Mouse (Mus musculus) yolk sac, embryonic 10.5 days (tissue): ENCODE measurements around the gene Ncoa3.

Experiments used
- DNase-seq: peaks from one replicate; pipeline ENCODE4 v3.0.0-alpha.2; 2017; ENCODE audit warnings: low spot score

Ncoa3 gene

GRCm38 (mm10) chr2:166105911-166106310 is 113.5 kb downstream of the Ncoa3 start:
- DNase-seq, result no peak

GRCm38 (mm10) chr2:166106631-166107030 is 114.2 kb downstream of the Ncoa3 start:
- no peak for DNase-seq

GRCm38 (mm10) chr2:166107911-166108310 is 115.5 kb downstream of the Ncoa3 start:
- DNase-seq, result no peak

GRCm38 (mm10) chr2:166108326-166108725 is 115.9 kb downstream of the Ncoa3 start:
- DNase-seq, result peak; percentile 53

DNA sequence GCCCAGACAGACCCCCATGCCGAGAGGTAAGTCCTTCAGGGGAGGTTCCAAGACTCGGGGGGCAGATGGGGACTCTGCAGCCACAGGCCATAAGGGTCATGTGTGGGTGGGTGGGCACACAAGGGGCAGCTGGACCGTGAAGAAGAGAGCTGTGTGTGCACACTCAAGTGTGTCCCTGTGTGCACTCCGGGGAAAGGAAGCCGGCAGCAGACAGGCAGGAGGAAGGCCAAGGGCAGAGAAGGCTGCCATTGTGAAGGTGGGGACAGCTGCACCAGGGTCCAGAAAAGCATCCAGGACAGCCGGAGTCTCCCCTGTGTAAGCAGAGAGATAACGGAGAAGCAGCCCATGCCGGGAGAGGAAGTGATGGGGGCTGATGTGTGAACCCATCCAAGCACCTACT is 118.3 kb downstream of the Ncoa3 start:
- DNase-seq, result no peak

GRCm38 (mm10) chr2:166111238-166111637 is 118.8 kb downstream of the Ncoa3 start:
- DNase-seq, result no peak

DNA sequence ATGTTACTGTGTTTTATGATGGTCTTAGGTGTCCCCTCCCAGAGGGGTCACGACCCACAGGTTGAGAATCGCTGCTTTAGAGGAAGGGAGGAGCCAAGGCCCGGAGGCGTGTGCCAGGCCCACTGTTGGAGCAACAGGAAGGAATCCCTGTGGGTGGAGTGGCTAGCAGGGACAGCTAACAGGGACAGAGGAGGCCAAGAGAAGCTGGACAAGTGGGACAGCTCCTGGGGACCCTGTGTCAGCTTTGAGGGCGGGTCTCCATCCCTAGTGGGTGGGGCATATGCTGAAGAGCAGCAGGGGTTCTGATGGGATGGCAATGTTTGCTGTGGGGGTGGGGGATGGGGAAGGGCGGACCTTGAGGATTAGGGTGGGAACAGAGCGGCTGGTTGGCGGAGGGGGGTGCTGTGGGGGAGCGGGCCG is 119.4 kb downstream of the Ncoa3 start:
- DNase-seq, result no peak

DNA sequence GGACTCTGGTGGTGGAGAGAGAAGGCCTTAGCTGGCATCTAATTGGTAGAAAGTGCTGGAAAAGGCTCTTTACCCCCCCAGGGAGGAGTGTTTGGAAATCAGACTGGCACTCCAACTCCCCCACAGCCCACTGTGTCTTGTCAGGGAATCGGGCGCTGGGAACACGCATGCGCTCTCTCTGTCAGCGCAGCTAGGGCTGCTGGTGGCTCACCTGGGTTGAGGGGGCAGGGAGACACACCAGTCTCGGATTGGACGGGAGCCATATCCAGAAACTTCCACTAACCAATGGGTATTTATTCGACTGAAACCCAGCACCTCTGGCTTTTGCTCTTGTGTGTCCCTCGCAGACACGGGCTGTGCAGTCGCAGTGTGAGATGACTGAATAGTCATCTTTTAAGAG is 120.5 kb downstream of the Ncoa3 start:
- DNase-seq, result no peak

- no peak for DNase-seq
Observed at GRCm38 (mm10) chr2:166115571-166116277, 123.3 kb downstream of the Ncoa3 start.

DNA sequence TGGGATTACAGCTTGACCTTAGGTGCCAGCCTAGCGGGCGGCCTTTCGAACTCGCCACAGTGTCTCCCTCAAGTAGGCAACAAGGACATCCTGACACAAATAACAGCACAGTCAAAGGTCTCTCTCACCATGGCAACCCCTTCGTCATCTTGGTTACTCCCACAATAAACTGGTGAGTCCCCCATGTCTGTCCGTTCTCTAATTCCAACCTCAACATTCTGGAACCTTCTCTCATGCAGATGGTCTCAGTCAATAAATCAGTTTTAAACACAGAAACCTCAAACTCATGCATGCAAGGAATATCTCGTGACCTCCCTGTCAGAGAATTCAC is 123.8 kb downstream of the Ncoa3 start:
- DNase-seq, result no peak

DNA sequence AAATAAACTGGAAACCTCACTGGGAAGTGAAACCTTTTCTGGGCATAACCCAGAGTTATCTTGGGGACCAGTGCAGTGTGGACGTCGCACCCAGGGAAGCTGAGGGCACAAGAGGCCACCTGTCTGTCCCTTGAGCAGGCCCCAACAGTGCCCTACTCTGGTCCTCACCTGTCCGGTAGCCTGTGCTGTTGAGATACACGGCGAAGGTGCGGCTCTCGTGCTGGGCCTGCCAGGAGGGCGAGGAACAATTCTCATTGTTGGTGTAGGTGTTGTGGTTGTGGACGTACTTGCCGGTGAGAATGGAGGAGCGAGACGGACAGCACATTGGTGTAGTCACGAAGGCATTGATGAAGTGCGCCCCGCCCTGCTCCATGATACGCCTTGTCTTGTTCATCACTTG is 124.3 kb downstream of the Ncoa3 start:
- no peak for DNase-seq

DNA sequence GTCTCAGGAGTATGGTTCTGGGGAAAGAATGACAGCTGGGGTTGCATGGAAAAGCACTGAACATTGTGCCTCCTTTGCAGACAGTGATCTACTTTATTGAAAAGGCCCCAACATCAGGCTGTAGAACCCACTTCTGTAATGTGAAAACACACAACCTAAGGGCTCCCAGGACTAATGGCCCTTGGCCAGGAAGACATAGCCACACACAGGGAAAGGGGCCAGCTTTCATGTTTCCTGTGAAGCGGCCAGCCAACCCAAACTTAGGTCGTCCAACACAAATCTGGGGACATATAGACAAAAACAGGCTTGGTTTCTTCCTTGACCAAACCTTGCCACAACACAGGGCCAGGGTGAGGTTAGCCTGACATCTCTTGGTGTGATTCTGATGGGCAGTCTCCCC is 127.6 kb downstream of the Ncoa3 start:
- no peak for DNase-seq

DNA sequence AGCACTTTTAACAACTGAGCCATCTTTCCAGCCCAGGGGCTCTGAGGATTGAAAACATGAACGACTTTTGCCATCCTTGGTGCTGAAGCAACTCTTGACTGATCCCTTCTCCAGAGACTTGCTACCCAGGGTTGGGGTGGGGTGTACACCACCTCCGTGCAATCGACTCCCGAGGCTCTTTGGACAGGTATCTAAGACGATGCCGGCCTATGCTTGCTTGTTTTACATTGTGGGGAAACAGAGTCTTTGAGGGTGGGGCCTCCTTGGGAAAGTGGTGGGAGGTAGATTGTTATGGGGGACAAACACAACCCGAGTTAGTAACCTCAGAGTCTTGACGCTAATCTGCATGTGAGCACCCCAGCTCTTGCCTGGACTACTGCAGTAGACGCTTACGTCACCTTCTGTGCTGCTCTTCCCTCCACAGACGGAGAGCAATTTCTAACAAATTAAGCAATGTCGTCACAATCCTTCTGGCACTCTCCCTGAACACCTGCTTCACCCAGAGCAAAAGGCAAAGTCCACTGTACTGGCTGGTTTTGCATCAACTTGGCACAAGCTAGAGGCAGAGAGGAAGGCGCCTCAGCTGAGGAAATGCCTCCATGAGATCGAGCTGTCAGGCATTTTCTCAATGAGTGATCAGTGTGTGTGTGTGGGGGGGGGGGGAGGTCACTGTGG is 129.4 kb downstream of the Ncoa3 start:
- no peak for DNase-seq

- no peak for DNase-seq
Observed at GRCm38 (mm10) chr2:166122781-166123180, 130.3 kb downstream of the Ncoa3 start.
